In the genomic region with DNA sequence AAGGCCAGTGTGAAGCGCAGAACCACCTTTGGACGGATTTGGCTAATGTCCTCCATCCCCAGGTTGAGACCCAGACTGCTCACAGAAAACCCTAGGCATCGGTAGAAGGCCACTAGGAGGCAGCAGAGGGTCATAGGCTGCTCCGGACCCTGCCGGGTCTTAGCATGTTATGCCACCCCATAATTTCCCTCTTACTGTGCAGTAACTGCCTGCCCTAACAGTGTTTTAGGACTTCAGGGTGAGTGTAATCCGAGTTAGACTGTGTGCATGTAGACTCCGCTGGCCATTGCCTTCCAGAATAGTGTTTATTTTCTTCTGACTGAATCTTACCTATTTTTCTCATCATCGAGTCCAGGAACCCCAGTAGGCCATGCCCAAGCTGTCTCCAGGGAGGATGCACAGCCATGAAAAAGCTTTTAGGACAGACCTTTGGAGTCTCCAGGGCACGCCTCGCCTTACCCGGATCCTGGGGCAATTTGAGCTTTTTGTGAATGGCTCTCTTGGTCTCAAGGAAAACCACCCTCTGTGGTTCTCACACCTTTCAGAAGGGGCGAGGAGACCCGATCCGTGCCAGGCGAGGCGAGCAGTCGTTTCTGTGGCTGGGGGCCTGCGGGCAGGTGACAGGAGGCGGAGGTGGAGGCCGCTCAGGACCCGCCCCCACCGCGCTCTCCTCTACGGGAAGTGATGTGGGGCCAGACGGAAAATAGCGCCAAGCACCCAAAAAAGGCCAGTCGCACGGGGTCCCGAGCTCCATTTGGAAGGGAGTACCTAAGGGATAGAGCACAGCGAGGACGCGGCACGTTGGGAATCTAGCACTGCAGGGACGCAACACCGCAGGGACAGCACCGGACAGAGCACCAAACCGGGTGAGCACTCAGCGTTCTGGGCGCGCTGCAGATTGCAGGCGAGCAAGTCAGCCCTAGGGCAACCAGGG, we compare ENCODE assay signal across 8 mouse cellular contexts. TPM values are rescaled to one million over a fixed set of nuclear protein-coding genes. Genes with fewer than 3 reads are reported as not detected.
A peak's percentile ranks its signal among the peaks of the same experiment; 100 is the strongest.
DNase-seq lines count a peak whose midpoint lies in the region; ATAC-seq and TF ChIP-seq lines count a peak whose summit lies in the region.

A gene (plus strand): TSS at position 709 of the 934 bp plus-strand sequence.

- in situ Hi-C loops in Patski (cut with MboI; ENCODE audit: low pct_unique_long_range_greater_than_20kb), result loop anchor here (5.0 kb wide), 1 partner anchor 48 kb away; no protein-coding TSS in a partner anchor

- no peak for DNase-seq in Patski (ENCODE audit: low read depth, low spot score)
- DNase-seq in cerebellum, postnatal 14 days, result peak; percentile 96 to 98
- DNase-seq in frontal cortex, postnatal 14 days (ENCODE audit: low spot score in 2 of 2), result peak; percentile 49 to 67
- peak; percentile 76 to 84 for DNase-seq in layer of hippocampus, postnatal 14 days (ENCODE audit: low spot score in 2 of 2)
- DNase-seq in lung, postnatal 14 days, result peak; percentile 94
- DNase-seq in ovary, postnatal 36 days (ENCODE audit: low spot score), result peak; percentile 65
- DNase-seq in thymus, postnatal 14 days, result peak; percentile 93

- no peaks in the 10 kb centered on the region for H3K27me3 ChIP-seq in Patski
- H3K27me3 ChIP-seq in hindbrain, embryonic 13.5 days, result peaks cover 11% of the 10 kb centered on the region; the same call in 1 of the 2 replicates

- H3K9me3 ChIP-seq in hindbrain, embryonic 13.5 days, result no peaks in the 10 kb centered on the region

- CTCF ChIA-PET in Patski (lab: Charles Lee), result interaction anchor here (1.0 to 2.4 kb wide), 7 partner anchors 11 to 56 kb away, joined by 3 to 10 read pairs (median 4); no protein-coding TSS in a partner anchor

- peak; percentile 61 for ATAC-seq in Patski
- peak; percentile 58 for ATAC-seq in hindbrain, embryonic 13.5 days (ENCODE audit: low FRiP score)

- no peak within 1 kb of the TSS for H3K27ac ChIP-seq in hindbrain, embryonic 13.5 days

- 1% methylated on average over 41 of the region's 41 CpGs for WGBS in hindbrain, embryonic 13.5 days

- H3K4me1 ChIP-seq in hindbrain, embryonic 13.5 days (replicated peaks), result peaks cover 29% of the 10 kb centered on the region

- peak within 1 kb of the TSS; percentile 86 for H3K4me2 ChIP-seq in hindbrain, embryonic 13.5 days

- POLR2A ChIA-PET in Patski (lab: Charles Lee), result no interaction called here

- peak within 1 kb of the TSS; percentile 71 for H3K9ac ChIP-seq in hindbrain, embryonic 13.5 days

- peak; percentile 85 for TF ChIP-seq CTCF in Patski (IDR thresholded peaks at IDR 0.05)

- peak within 1 kb of the TSS; percentile 48 for H3K4me3 ChIP-seq in hindbrain, embryonic 13.5 days

- no peaks in the 10 kb centered on the region for H3K36me3 ChIP-seq in hindbrain, embryonic 13.5 days

RNA-seq across cellular contexts. Expression of the gene that starts here (rescaled TPM):
- polyA plus RNA-seq in Patski (2021), result 2.9 TPM
- polyA plus RNA-seq in hindbrain, embryonic 13.5 days (2015; fragmentation: Nextera tagmentation; extraction: Ambion mirVana), result 1.3 and 2.3 TPM in 2 replicates
- total RNA-seq in layer of hippocampus, postnatal 14 days (2021), result 1 to 10 TPM; 8.3 to 9.1 TPM
